Mouse (Mus musculus) cerebellum, adult 9-11 months (tissue): ENCODE measurements at regions not wholly inside any gene's neighbourhood (a gene's known extent, or its start where the extent isn't known, plus 50 kb on each side); places are given as distances from the start of the nearest gene placed in this dataset.

ENCODE experiments used
- DNase-seq: peaks from one replicate; pipeline ENCODE4 v3.0.0; 2022

- no peak for DNase-seq
These were observed 495.3 kb upstream of the Gm5415 start for GRCm38 (mm10) chr1:33042424-33042823.

DNA sequence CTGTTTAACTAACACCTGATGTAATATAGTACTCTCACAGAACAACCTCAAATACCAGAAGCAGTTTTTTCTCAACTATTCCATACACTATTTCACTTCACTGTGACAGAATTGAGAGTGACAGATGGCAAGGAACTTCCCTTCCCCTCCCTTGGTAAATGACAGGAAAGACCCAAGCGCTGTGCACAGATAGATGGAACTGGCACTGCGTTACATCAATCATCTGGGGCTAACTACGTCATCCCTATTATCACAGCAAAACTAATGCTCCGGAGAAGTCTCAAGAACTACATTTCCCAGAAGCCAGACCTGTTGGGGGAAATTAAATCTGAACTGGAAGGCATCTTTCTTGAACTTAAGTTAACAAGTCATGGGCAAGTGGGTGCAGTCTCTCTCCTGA lies 493.6 kb upstream of the Gm5415 start:
- DNase-seq, result no peak

DNA sequence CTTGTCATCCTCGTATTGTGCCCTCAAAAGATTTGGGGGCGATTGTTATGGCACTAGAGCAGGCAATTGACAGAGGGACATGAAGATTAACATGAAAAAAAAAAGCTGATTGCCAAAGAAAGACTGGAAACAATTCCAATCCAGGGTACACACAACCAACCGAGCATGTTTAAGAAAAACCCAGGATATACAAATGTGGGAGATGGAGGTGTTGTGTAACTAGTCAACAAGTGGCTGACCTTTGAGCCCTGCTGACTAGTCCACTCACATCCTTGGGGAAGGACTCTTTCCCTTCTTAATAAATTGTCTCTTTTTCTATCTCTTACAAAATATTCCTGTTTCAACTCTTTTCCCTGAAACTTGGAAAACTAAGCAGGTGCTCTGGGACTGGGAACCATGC lies 484.9 kb upstream of the Gm5415 start:
- no peak for DNase-seq

DNA sequence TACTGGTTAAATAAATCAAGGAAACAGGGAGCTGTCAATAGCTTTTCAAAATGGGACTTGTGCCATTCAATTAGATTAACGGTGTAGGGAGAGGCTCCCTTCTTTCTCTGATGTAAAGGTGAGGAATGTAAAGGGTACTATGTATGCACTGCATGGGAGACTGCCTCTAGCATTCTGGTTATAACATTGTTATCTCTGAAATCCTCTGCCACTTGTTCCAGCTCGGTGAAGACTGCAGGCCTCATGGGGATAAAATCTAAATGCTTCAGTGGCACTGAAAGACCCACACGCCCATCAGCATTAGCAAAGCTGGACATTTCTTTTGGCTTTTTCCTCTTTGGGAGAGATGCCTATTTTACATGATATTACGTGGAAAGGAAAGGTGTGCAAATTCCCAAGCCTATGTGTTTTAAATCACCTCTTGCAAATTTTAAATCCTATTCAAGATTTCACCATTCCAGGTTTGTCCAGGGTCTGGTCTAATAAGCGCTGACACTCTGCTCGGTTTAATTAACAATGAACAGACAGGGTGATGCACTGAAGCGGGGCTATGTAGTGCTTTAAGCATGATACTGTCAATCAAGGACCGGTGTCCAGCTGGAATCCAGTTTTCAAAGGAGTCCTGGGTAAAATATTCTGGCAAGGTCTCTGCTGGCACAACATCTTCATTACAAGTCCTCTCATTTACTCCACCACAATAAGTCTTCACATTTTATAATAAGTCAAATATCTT lies 479.8 kb upstream of the Gm5415 start:
- no peak for DNase-seq

DNA sequence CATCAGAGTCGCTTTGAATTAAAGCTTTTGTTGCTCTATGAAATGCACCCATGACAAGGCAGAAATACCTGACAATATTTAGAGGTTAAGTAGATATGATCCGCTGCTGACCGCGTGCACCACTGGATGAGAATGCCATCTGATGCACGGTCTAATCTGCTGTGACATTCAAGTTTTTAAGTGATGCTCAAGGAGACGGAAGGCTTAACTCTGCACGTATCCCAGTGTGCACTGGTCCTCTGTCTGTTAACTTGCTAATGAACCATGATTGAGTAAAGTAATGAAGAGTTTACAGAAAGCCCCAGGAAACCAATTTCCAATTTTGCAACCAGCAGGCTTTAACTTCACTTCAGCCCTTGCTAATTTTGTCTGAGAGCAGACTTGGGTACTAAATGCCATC lies 478.3 kb upstream of the Gm5415 start:
- no peak for DNase-seq

DNA sequence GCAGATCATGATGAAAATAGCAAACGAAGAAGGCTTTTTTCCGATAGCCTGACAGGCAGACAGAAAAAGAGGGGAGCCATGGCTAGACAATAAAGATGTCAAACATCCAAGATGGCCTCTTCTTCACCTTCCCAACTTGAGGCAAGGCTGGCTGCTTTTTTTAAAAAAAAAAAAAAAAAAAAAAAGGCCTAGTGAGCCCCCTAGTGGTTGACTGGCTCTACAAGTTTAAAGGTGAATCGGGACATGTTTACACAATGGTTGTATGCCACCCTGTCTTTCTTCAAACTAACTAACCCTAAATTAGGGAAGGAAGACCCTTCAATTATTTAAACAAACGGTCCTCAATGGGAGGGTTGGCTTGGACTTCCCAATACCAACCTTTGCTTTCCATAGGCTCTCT lies 475.8 kb upstream of the Gm5415 start:
- no peak for DNase-seq

- DNase-seq, result no peak
These were observed 456.9 kb upstream of the Gm5415 start for GRCm38 (mm10) chr1:33003992-33004391.

DNA sequence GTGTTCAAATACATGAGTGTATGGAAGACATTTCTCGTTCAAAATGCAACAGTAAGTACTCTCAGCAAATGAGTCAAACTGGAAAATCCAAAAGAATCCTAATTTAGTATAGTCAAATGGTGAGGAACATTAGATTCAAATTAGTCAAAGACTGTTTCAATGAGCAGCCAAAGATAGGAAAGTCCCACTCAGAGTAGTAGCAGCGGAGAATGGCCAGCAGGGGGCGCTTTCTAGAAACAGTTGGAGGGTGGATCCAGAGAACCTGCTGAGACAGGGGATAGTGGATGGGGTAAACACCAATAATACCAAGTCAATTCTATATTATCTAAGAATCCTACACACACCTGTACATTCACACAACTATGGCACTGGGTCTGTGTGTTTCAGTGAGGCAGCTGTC lies 417.9 kb upstream of the Gm5415 start:
- no peak for DNase-seq

DNA sequence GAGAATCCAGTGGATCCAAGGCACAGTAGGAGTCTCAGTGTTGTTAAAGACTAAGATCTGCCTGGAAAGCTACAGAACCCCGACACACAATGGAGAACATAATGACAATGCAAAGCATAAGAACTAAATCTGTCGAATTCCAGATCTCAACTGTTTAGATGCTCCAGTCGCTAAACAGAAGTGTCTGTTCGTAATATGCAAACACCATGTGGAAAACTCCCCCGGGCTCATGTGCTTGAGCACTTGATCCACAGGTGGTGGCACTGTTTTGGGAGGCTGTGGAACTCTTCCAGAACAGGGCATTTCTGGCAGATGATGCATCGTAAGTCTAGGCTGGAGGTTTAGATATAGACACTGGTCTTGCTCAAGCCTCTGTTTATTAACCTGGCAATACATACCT lies 412.2 kb upstream of the Gm5415 start:
- no peak for DNase-seq

GRCm38 (mm10) chr1:32946254-32946653 lies 399.2 kb upstream of the Gm5415 start:
- no peak for DNase-seq

DNA sequence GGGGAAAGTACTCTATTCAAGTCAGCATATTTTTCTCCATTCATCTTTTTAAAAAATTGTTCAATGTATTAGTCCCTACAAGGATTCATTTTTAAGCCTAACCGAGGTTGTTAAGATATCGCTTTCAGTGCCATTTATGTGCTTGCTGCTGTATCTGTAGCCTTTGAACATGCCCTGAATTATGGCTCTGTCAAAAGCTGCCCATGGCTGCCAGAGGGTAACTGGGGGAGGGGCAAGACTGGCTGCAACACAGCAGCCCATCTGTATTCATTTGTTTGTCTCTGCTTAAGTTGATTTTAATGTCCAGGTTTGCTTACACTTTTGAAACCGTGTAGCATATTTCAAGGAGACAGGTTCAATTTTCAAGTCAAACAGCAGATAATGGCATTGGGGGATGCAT lies 383.3 kb upstream of the Gm5415 start:
- DNase-seq, result no peak

DNA sequence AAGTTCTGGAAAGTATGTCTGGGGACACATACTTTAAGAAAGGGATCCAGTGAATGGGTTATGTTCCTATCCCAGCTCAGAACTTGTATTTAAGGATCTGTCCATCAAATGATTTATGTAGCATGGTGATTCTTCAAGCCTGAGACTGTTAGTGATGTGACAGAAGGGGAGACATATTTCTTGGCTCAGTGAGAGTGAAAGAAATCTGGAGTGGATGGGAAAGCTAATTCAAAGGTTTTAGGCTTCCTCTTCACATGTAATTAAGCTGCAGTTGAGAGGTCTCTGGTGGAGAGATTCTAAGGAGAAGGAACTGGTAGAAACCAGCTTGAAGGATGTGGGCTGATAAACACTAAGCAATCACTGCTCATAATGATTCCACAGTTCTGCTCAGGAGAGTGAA lies 355.3 kb upstream of the Gm5415 start:
- DNase-seq, result no peak

- DNase-seq, result no peak
These were observed 340.6 kb upstream of the Gm5415 start for GRCm38 (mm10) chr1:32887728-32888127.

GRCm38 (mm10) chr1:32872920-32873319 lies 325.8 kb upstream of the Gm5415 start:
- no peak for DNase-seq

GRCm38 (mm10) chr1:32866111-32866510 lies 319.0 kb upstream of the Gm5415 start:
- DNase-seq, result no peak

- DNase-seq, result no peak
These were observed 310.9 kb upstream of the Gm5415 start for GRCm38 (mm10) chr1:32858040-32858439.
